Mouse (Mus musculus) liver, embryonic 16.5 days (tissue): ENCODE measurements around the gene Efcc1. TPM values are rescaled to one million over a fixed set of nuclear protein-coding genes. Genes with fewer than 3 reads are reported as not detected.

Source experiments
- ATAC-seq: fragments of 200-750 bp; cut with Nextera tagmentation; 2 replicates; pipeline ENCODE4 v1.8.0; 2017; ENCODE audit warnings: low read depth, mild to moderate bottlenecking, moderate number of reproducible peaks, moderate library complexity
- H3K27ac ChIP-seq: fragments of 300-500 bp; sonication (generic); 2 replicates; pipeline ENCODE4 v1.5.1; 2014; ENCODE audit warnings: mild to moderate bottlenecking, low read length
- H3K27me3 ChIP-seq: fragments of 300-500 bp; sonication (generic); 2 replicates; pipeline ENCODE4 v1.6.1; 2014; ENCODE audit warnings: low read depth, low read length, mixed read lengths; ENCODE audit not compliant: control insufficient read depth, insufficient read depth
- H3K36me3 ChIP-seq: fragments of 300-500 bp; sonication (generic); 2 replicates; pipeline ENCODE4 v1.6.1; 2014; ENCODE audit warnings: mild to moderate bottlenecking; ENCODE audit not compliant: control insufficient read depth, insufficient read depth
- H3K4me1 ChIP-seq: fragments of 300-500 bp; sonication (generic); 2 replicates; pipeline ENCODE4 v1.6.1; 2014; ENCODE audit warnings: low read depth, low read length, mixed read lengths; ENCODE audit not compliant: control insufficient read depth
- H3K4me2 ChIP-seq: fragments of 300-500 bp; sonication (generic); 2 replicates; pipeline ENCODE4 v1.6.1; 2014; ENCODE audit warnings: low read depth, low read length, mixed read lengths
- H3K4me3 ChIP-seq: fragments of 300-500 bp; sonication (generic); 2 replicates; pipeline ENCODE4 v1.5.1; 2014; ENCODE audit warnings: low read depth, mild to moderate bottlenecking, low read length
- H3K9ac ChIP-seq: fragments of 300-500 bp; sonication (generic); 2 replicates; pipeline ENCODE4 v1.6.1; 2014; ENCODE audit warnings: low read depth, low read length
- H3K9me3 ChIP-seq: fragments of 300-500 bp; sonication (generic); replicated peaks from 2 replicates; pipeline ENCODE4 v1.6.1; 2016; ENCODE audit warnings: low read length; ENCODE audit not compliant: control insufficient read depth
- WGBS: fragments of 180-500 bp; shearing (Covaris S2); extraction: QIAGEN DNeasy Blood & Tissue Kit; methylation state at CpG from one replicate; pipeline ENCODE4 v1.1.7; 2014; ENCODE audit not compliant: insufficient replicate concordance; 5-methylcytosine and 5-hydroxymethylcytosine counted together
- polyA plus RNA-seq: library from polyadenylated mRNA; unstranded; fragments of >200 nt; fragmentation: Nextera tagmentation; extraction: Ambion mirVana; gene quantifications from 2 replicates; pipeline ENCODE4 v1.2.1, GENCODE M21; 2015

Efcc1 gene
- polyA plus RNA-seq, 1 experiment from 2014 or later, result 0.18 TPM

DNA sequence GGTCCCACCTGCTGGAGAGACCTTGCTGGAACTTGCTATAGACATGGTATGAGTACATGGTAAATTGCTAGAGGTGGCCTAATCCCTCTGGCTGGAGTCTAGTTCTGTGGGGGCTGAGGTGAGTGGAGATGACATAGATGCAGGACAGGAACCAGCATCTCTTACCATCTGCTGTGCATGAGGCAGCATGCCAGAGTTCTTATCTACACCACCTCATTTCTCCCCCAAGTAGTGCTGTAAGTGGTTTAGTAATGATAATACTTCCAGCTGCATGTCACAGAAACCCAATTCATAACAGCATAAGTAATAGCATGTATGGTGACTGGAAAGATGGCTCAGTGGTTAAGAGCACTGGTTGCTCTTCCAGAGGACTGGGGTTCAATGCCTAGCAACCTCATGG, 9.8 kb downstream of the Efcc1 start:
- Histone ChIP-seq H3K9me3 (no peaks in the 10 kb centered on the region), H3K4me3 (no peak overlapping the region), H3K27me3 (no peaks in the 10 kb centered on the region; the same call in 1 of the 2 replicates), H3K9ac (peak overlapping the region; percentile 6; the same call in 1 of the 2 replicates), H3K4me2 (peak overlapping the region; percentile 31), H3K27ac (peak overlapping the region; percentile 88), H3K4me1 (peaks cover 54% of the 10 kb centered on the region), H3K36me3 (no peaks in the 10 kb centered on the region)
- peak; percentile 93 for ATAC-seq

DNA sequence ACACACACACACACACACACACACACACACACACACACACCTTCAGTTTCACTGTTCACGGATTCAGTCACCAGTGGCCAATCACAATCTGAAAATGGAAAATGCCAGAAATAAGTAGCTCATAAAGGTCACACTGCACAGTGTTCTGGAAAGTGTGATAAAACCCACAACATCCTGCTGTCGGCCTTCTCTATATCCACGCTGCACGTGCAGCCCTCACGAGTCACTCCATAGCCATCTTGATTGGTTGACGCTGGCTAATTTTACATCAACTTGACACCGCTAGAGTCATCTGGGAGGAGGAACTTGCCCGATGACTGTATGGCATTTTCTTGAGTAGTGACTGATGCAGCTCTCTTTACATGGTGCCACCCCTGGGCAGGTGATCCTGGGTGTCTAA, 11.3 kb downstream of the Efcc1 start:
- ATAC-seq, result no peak
- Histone ChIP-seq H3K4me2 (no peak overlapping the region), H3K4me3 (no peak overlapping the region), H3K36me3 (no peaks in the 10 kb centered on the region), H3K27me3 (no peaks in the 10 kb centered on the region), H3K27ac (no peak overlapping the region), H3K9ac (no peak overlapping the region), H3K4me1 (peaks cover 66% of the 10 kb centered on the region), H3K9me3 (no peaks in the 10 kb centered on the region)
- WGBS, result 42% methylated on average over 8 of the region's 8 CpGs

DNA sequence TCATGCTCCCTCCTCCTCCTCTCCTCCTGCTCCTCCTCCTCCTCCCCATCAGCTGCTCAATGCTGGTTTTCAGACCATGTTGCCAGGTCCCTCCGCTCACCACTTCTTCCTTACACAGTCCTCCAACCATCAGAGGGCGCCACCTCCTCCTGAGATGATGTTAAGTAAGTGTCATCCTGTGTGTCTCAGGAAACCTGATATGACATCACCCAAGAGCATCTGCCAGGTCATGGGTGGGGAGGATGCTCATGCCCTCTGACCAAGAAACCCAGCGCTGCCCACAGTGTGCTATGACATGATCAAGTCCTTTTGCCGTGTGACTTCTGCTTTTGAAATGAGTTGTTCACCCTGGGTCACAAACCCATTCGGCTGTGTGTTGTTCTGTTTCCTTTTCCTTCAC, 12.1 kb downstream of the Efcc1 start:
- WGBS, result 76% methylated on average over 5 of the region's 5 CpGs
- ATAC-seq, result no peak
- peaks cover 70% of the 10 kb centered on the region for H3K4me1 ChIP-seq
- no peak overlapping the region for H3K4me3 ChIP-seq
- H3K9me3 ChIP-seq, result no peaks in the 10 kb centered on the region
- H3K36me3 ChIP-seq, result no peaks in the 10 kb centered on the region
- no peak overlapping the region for H3K9ac ChIP-seq
- no peak overlapping the region for H3K27ac ChIP-seq
- H3K27me3 ChIP-seq, result no peaks in the 10 kb centered on the region
- no peak overlapping the region for H3K4me2 ChIP-seq

DNA sequence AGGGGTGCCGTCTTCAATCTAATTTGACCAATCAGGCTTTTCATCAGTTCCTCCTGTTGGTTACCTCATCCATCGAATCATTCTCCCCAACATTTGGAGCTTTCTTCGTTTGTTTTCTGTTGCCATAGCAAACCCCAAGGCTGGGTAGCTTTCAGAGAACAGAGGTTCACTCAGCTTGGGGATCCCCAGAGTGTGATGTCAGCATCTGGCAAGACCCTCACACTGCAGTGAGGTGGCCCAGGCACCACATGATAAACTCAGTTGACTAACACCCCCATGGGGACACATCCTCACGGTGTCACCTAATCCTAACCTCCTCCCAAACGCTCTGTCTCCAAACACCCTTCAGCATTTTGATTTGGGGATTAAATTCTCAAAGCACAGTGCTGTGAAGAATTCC, 12.6 kb downstream of the Efcc1 start:
- Histone ChIP-seq H3K4me2 (no peak overlapping the region), H3K36me3 (no peaks in the 10 kb centered on the region), H3K9ac (no peak overlapping the region), H3K9me3 (no peaks in the 10 kb centered on the region), H3K27me3 (no peaks in the 10 kb centered on the region), H3K4me3 (no peak overlapping the region), H3K4me1 (peaks cover 65% of the 10 kb centered on the region), H3K27ac (no peak overlapping the region)
- ATAC-seq, result no peak
- 76% methylated on average over 5 of the region's 5 CpGs for WGBS

DNA sequence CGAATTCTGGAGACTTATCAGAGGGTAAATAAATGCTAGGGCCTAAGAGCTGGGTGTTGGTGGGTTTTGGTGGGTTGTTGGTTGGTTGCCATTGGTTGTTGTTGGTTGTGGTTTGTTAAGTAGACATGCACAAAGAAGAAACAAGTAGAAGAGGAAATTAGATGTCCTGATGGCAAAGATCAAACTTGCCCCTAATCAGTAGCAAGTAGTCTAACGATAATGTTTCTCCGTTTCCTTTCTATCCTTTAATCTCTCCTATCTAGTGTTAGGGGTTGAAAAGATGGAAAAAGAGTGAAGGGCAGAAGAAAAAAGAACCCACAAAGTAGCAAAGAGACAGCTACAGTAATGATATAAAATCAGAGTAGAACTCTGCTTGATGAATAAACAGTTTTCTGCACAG, 14.0 kb downstream of the Efcc1 start:
- Histone ChIP-seq H3K9ac (no peak overlapping the region), H3K4me2 (no peak overlapping the region), H3K27me3 (no peaks in the 10 kb centered on the region), H3K9me3 (no peaks in the 10 kb centered on the region), H3K4me3 (no peak overlapping the region), H3K27ac (peak overlapping the region; percentile 16; the same call in 1 of the 2 replicates), H3K4me1 (peaks cover 61% of the 10 kb centered on the region), H3K36me3 (no peaks in the 10 kb centered on the region)
- 49% methylated on average over 3 of the region's 3 CpGs for whole genome bisulfite sequencing
- ATAC-seq, result no peak

DNA sequence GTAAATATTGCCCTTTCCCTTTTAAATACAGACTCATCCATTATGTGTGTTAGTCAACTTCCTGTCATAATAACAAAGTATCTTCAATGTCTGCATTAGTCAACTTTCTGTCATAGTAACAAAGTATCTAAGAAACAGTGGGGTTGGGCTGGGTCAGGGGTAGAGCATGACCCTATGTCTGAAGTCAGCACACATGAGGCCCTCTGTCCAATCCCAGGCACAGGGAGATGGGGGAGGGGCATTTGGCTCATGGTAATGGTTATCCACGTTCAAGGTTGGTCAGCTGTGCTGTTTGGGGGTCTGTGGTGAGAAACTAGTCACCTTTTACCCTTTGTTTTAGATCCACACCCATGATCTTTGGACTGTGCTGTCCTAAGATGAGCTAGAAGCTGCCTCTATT, 14.6 kb downstream of the Efcc1 start:
- Histone ChIP-seq H3K27me3 (no peaks in the 10 kb centered on the region), H3K4me2 (no peak overlapping the region), H3K9ac (no peak overlapping the region), H3K27ac (no peak overlapping the region; the same call in 1 of the 2 replicates), H3K4me3 (no peak overlapping the region), H3K4me1 (peaks cover 54% of the 10 kb centered on the region), H3K9me3 (no peaks in the 10 kb centered on the region), H3K36me3 (no peaks in the 10 kb centered on the region)
- no peak for ATAC-seq
- WGBS, result 32% methylated on average over 1 of the region's 1 CpGs

DNA sequence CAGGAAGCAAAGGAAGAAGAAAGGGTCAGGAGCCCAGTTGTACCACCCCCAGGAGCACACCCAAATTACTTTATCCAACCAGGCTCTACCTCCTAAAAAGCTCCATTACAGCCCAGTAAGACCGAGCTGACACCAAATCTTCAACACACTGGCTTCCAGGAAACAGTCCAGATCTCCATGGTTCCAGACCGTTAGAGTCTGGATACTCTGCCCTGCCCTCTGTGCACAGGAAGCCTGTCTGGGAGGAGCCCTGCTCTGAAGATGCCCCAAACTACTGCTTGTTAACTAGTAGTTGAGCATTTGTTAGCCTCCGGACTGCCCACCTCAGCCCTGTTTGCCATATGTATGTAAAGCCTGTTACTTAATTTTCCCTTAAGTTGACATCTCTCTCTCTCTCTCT, 15.4 kb downstream of the Efcc1 start:
- WGBS, result 44% methylated on average over 3 of the region's 3 CpGs
- no peaks in the 10 kb centered on the region for H3K27me3 ChIP-seq
- H3K4me2 ChIP-seq, result no peak overlapping the region
- ATAC-seq, result no peak
- H3K27ac ChIP-seq, result peak overlapping the region; percentile 41
- H3K9ac ChIP-seq, result peak overlapping the region; percentile 25; the same call in 1 of the 2 replicates
- no peaks in the 10 kb centered on the region for H3K36me3 ChIP-seq
- no peak overlapping the region for H3K4me3 ChIP-seq
- H3K9me3 ChIP-seq, result no peaks in the 10 kb centered on the region
- peaks cover 46% of the 10 kb centered on the region for H3K4me1 ChIP-seq

DNA sequence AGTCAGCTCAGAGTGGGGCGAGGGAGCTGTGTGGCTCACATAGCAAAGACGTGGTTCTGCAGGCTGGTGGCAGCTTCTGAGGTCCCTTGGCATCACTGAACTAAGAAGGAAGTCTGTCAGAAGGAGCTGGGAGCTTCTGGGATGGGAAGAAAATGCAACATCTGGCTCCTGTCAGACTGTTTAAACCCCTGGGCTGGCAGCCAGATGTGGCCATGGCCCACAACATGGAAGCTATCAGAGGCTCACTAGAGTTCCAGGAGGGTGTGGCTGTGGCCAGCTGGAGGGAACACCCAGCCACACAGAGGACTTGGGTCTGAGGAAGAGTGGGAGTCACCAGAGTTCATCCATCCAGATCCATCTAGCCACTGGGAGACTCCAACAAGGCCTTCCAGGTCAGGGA, 16.2 kb downstream of the Efcc1 start:
- no peaks in the 10 kb centered on the region for H3K27me3 ChIP-seq
- H3K9ac ChIP-seq, result peak overlapping the region; percentile 40
- WGBS, result 64% methylated on average over 2 of the region's 2 CpGs
- peak overlapping the region; percentile 60; the same call in 1 of the 2 replicates for H3K27ac ChIP-seq
- H3K4me3 ChIP-seq, result no peak overlapping the region
- peaks cover 40% of the 10 kb centered on the region for H3K4me1 ChIP-seq
- H3K36me3 ChIP-seq, result no peaks in the 10 kb centered on the region
- no peaks in the 10 kb centered on the region for H3K9me3 ChIP-seq
- H3K4me2 ChIP-seq, result peak overlapping the region; percentile 41
- peak; percentile 85 for ATAC-seq

DNA sequence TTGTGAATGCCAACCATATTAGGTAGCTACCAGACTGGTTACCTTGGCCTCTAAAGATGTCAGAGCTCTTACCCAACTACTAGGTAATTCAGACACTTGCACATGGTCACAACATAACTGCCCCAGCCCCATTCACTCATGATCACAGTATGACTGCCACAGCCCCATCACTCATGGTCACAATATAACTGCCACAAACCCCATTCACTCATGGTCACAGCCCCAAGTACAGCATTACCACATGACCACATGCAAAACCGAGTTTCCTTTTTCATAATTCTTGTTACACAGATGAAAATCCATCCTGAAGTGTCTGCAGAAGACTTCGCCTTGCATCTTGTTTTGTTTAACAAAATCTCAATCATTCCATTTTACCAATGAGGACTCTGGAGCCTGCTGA, 17.4 kb downstream of the Efcc1 start:
- no peak for ATAC-seq
- Histone ChIP-seq H3K27ac (no peak overlapping the region), H3K4me1 (peaks cover 30% of the 10 kb centered on the region), H3K9ac (no peak overlapping the region), H3K4me2 (no peak overlapping the region), H3K27me3 (no peaks in the 10 kb centered on the region), H3K36me3 (no peaks in the 10 kb centered on the region), H3K4me3 (no peak overlapping the region), H3K9me3 (no peaks in the 10 kb centered on the region)
- 66% methylated on average over 2 of the region's 2 CpGs for WGBS
